Mouse (Mus musculus) cerebellum, adult (tissue): Measurements from ENCODE around the gene Dusp7.

ENCODE experiments used
- ATAC-seq: cut with Nextera tagmentation; 2 replicates; pipeline ENCODE4 v1.9.2; 2017; ENCODE audit warnings: mild to moderate bottlenecking, moderate library complexity, mixed read lengths; ENCODE audit not compliant: insufficient number of reproducible peaks, low FRiP score, low TSS enrichment

Gene Dusp7

DNA sequence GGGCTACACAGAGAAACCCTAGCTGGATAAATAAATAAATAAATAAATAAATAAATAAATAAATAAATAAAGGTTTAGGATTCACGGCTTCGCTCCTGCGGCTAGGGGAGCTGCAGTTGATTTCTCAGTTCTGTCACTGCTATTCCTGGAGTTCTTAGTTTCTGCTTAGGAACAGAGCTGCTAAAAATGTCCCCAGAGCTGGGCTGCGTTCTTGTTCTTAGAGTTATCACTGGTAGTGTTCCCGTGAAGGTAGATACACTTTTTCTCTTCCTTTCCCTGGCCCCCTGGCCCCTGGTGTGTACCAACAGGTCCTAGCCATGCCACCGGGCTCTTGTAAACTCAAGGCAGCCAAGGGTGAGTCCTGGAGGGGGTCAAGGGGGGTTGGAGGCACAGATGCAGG is 48.4 kb downstream of the Dusp7 start:
- ATAC-seq = no peak

DNA sequence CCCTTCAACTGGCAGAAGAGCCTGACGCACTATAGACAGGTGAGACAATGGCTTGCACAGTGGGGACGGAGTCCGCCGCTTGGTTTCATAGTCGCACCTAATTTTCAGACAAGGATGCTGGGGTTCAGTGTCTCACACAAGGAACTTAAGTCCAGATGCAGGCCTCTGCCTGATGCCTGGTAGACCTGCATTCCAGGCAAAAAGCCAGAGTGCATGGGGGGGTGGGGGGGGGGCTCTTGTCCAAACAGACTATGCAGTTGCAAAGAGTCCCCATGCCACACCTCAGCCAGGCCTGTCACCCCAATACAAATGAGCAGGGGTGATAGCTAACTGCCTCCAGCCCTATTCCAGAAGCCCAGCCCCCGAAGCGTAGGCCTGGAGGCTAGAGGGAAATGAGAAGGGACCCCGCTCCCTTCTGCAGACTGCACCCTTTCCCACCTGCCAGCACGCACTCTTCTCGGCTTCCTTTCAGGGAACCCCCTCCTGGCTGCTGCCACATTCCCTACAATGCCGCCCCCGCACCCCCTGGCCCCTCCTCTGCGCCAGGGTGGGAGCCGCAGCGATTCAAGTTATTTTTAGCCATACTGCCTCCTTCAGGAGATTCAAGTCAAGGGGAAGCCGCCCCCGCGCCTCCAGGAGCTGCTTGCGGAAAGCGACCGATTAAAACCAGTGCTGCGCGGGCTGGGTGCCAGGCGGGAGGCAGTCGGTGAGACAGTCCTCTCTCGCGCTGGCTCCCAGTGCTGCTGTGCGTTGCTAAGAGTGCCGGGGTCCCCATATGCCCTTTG is 49.6 kb downstream of the Dusp7 start:
- peak; percentile 27; the same call in 1 of the 2 replicates for ATAC-seq

GRCm38 (mm10) chr9:106420608-106421007 is 52.2 kb downstream of the Dusp7 start:
- no peak for ATAC-seq

DNA sequence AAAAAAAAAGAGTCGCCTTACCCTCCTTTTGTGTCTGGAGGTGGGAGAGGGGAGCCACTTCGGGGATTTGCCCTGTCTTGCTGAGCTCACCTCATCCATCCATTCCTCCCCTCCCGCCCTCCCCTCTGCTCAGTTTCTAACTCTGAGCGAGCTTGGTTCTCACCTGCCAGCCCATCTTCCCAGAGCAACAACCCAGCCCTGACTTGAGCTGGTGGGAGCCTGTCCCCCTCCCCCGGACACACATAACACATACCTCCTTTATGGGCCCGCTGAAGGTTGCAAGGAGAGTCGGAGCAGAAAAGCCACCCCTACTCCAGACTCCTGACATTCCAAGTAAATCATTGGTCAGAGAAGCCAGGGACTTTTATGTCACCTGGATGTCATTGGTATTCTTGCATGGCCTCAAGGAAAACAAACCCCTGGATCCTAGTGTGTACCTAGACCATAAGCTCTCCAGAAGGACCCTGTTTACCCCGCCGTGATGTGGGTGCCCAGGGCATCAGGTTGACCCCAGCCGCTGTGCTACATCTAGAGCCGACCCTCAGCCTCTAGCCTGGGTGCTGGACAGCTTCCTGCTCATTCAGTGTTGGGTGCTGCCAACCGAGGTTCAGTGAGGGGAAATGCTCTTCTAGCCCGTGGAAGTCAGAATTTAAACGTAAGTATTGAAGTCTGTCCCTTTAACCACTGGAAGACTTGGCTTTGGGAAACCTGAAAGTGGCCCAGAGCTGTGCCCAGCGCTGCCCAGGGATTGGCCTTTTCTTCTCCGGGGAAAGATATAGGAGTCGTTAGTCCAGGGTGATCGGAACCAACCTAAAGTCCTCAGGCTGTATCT is 52.8 kb downstream of the Dusp7 start:
- no peak for ATAC-seq

DNA sequence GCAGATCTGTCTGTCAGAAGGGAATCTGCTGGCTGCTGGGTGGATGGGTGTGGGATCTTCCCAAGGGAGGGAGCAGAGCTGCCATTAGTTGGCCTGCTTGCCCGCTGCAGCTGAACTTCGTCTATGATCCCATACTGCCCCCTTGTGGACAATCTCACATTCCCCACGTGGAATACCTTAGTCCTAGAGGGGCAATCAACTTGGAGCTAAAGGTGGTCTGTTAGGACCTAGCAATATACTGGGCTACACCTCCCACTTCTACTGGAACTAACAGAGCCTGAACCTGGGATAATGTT is 53.4 kb downstream of the Dusp7 start:
- ATAC-seq = peak; percentile 65; the same call in 1 of the 2 replicates
